Mouse (Mus musculus) spleen, postnatal 10 days (tissue): ENCODE results near the gene Sell.
A peak's percentile ranks its signal among the peaks of the same experiment; 100 is the strongest.
"Not testable (repeated sequence)": the region's sequence is repeated elsewhere in the genome, so short reads cannot be mapped to it uniquely, and the experiment has no call there.

Experiments used
- DNase-seq, 2 experiments: peaks; one replicate each; pipeline ENCODE4 v3.0.0; 2021 to 2022; ENCODE audit warnings: low spot score in 2 of 2

The Sell gene

DNA sequence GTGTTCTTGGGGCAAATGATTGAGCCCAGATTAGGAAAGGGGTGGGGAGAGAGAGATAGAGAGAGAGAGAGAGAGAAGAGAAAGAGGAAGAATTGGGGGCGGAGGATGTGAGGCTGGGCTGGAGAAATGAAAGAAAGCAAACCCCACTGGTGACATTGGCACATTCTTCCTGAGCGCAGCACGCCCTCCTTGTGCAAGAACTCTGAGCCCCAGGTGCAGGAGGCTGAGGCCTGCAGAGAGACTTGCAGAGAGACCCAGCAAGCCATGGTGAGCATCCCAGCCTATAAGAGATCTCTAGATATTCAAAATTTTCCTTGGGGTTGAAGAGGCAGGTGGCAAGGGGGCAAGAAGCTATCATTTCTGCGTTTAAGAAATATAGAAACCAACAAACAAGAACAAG, at the start of gene Sell:
Gene Sell, plus strand, starts transcription at position 58 of the 400 bp plus-strand sequence.
- peak in 1 of 2 experiments; percentile 60 for DNase-seq

DNA sequence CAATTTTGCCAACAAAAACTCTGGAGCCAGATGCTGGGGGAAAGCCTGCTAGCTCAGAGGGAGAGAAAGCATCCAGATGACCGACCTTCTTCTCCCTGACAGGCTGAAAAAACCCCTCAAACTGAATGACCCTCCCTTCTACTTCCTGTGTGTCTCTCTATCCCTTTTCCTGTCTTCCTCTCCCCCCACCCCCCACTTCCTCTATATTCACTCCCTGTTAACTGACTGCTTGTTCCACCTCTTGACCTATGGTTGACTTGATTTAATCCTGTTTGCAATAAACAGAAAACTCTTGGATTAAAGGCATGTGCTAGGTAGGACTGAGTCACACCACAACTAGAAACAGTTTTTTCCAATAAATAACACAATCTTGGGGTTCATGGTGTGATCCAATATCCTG, 47.2 kb upstream of the Sell start:
- no peak for DNase-seq

- DNase-seq: no peak
Measured at GRCm38 (mm10) chr1:164018221-164018896, 43.4 kb upstream of the Sell start.

- DNase-seq: no peak
Measured at GRCm38 (mm10) chr1:164019789-164020188, 42.0 kb upstream of the Sell start.

DNA sequence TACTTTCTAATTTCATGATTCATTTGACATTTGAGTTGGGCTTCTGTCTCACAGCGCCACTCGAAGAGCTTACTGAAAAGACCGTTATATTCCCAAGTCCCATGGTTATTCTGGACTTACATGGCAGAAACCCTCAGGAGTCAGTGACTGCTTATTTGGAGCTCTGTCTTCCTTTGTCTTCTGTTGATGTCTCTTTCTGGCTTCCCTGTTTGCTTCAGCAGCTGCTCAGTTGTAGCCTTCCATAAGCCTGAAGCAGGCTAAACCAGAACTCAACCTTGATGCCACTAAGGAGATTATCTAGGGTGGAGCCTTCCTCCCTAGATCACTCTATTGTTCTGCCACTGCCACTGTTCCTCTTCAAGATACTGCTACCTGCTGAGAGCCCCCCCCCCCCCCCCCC, 41.0 kb upstream of the Sell start:
- not testable (repeated sequence) for DNase-seq

DNA sequence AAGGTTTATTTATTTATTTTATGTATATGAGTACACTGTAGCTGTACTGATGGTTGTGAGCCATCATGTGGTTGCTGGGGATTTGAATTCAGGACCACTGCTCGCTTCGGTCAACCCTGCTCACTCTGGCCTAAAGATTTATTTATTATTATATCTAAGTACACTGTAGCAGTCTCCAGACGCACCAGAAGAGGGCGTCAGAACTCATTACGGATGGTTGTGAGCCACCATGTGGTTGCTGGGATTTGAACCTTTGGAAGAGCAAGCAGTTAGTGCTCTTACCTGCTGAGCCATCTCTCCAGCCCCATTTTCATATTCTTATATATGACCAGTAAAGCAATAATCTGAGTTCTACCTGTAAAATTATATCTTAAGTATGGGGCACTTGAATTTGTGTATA, 39.7 kb upstream of the Sell start:
- not testable (repeated sequence) for DNase-seq

- no peak for DNase-seq
Measured at GRCm38 (mm10) chr1:164025685-164026084, 36.1 kb upstream of the Sell start.

DNA sequence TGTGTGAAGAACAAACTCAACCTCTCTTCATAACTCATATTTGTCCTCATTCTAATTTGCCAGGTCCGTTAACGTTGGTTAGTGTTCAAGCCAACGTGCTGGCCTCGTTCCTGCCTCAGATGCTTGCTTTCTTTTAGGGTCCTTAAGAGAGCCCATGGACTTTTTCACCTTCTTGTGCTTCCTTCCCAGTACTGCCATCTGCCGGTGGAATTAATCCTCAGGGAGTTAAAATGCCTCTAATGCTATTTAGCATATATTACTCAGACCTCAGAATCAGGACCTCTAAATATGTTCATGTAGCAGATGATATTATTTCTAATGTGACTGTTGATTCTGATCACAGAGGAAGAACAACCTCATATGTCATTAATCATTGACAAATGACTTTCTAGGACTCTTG, 34.4 kb upstream of the Sell start:
- DNase-seq: peak in 1 of 2 experiments; percentile 62

GRCm38 (mm10) chr1:164040385-164041135, 21.2 kb upstream of the Sell start:
- DNase-seq: no peak

- DNase-seq: no peak
Measured at GRCm38 (mm10) chr1:164043549-164043948, 18.2 kb upstream of the Sell start.

- DNase-seq: no peak
Measured at GRCm38 (mm10) chr1:164047934-164048333, 13.8 kb upstream of the Sell start, which contains the start of gene Sele. TSS of gene Sele (plus strand) at chr1:164048234.

- no peak for DNase-seq
Measured at GRCm38 (mm10) chr1:164053561-164053960, 8.2 kb upstream of the Sell start.

DNA sequence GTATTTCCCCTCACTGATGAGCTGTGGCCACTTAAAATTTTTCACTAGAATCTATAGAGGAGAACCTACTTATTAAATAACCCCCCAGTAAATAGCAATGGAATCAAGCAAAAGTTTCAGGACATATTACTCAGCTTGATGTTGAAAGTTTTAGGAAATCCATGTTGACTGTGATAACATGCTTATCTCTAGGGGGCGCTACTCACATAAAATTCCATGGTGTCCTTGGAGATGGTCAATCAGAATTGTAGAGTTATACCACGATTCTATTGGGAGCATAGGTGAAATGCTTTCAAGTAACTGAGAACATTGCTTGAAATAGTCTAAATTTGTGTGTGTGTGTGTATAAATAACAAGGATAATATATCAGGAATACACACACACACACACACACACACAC, 7.0 kb upstream of the Sell start:
- no peak for DNase-seq

- no peak for DNase-seq
Measured at GRCm38 (mm10) chr1:164060071-164060470, 1.7 kb upstream of the Sell start.

DNA sequence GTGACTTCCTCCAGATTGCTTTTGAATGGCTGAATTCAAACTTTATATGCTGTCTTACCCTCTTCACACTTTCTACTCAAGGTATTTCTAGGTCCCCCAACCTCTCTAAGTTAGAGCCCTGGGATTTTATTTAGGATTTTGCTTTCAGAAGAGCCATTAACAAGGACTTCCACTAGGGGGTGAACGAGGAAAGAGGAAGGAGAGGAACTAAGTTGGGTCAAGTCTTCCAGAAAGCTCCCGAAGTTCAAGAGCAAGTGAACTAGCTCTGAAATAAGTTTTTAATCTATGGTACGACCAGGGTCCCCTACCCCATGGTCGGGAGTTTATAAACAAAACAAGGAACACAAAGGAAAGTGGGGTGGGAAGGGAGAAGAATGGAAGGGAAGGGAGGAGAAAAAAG, 504 bp upstream of the Sell start:
- DNase-seq: no peak

- DNase-seq: no peak
Measured at GRCm38 (mm10) chr1:164062856-164063255, 1.1 kb downstream of the Sell start.

DNA sequence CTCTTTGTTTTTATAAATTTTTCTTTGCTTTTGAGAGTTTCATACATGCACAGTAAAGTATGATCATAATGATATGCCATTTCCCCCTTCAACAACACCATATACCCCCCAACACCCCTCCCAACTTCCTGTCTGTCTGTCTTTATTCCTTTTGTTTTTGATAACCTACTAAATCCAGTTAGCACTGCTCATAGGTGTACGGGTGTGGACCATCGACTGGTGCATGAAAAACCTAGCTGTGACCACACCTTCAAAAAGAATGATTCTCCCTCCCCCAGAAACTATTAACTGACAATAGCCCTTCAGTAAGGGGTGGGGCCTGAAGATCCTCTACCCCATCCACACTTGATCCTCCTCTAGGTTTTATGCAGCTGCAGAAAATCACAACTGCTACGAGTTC, 2.0 kb downstream of the Sell start:
- DNase-seq: no peak

DNA sequence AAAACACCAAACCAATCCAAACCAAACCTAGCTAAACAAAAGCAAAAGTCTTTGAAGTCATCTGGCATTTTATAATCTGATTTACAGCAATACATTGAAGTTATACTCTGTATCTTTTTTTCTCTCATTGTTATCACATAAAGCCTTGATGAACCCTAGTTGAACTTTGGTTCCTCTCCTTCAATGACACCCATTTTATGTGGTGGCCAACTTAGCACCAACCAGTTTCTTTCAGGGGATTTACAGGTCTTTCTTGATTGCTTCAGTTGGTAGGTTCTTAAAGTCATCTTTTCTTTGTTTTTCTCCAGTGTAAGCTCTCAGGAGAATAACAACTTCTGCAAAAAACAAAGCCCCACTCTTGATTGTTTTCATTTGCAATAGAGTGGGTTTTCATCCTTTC, 7.5 kb downstream of the Sell start:
- no peak for DNase-seq

- no peak for DNase-seq
Measured at GRCm38 (mm10) chr1:164070461-164070860, 8.7 kb downstream of the Sell start.

- peak in 1 of 2 experiments; percentile 50 for DNase-seq
Measured at GRCm38 (mm10) chr1:164071111-164071510, 9.3 kb downstream of the Sell start.

GRCm38 (mm10) chr1:164072001-164072400, 10.2 kb downstream of the Sell start:
- no peak for DNase-seq

DNA sequence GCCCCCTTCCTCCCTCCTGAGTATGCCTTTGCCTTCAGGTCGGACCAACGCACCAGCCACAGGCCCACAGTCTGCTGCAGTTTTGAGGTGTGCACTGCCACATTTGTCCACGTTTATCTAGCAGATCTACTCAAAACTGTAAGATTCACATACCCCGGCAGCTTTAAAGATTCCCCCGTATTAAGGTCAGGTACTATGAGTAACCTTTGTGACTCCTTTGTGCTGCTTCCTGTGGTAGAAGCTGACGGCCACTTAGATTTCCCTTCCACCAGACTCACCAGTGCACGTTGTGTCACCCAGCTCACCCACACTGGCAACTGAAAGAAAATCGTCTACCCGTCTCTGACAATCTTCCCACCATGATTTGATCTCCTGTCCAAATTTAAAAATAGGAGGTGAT, 11.3 kb downstream of the Sell start:
- DNase-seq: no peak

DNA sequence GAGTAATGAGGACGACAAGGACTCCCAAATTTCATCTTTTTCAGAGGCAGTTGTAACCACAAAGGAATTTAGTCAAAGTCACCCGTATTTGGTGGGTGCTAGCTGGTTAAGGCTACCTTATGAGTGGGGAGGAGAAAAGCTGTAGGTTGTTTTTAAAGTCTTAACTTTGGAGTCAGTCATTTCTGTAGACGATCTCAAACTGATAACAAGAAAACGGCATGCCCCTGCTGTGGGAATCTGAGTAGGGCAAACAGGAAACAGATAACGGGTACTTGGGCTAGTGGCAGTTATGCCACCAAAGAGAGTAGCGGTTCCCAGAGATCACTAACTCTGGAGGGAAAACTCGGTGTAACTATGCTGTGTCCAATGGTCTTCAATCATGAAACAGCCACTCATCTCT, 12.0 kb downstream of the Sell start:
- DNase-seq: no peak
